Mouse (Mus musculus) heart, postnatal 0 days (tissue): ENCODE data around the gene Agbl1. TPM values are rescaled to one million over a fixed set of nuclear protein-coding genes. Genes with fewer than 3 reads are reported as not detected.

Experiments used
- ATAC-seq: fragments of 200-750 bp; cut with Nextera tagmentation; 2 replicates; pipeline ENCODE4 v1.8.0; 2017; ENCODE audit warnings: low read depth, moderate number of reproducible peaks, moderate library complexity; ENCODE audit not compliant: insufficient read depth
- DNase-seq: peaks from one replicate; pipeline ENCODE4 v3.0.0-alpha.2; 2016; ENCODE audit warnings: low spot score
- H3K27ac ChIP-seq: fragments of 300-500 bp; sonication (generic); 2 replicates; pipeline ENCODE4 v1.5.1; 2014; ENCODE audit warnings: low read depth, mild to moderate bottlenecking
- H3K27me3 ChIP-seq: fragments of 300-500 bp; sonication (generic); 2 replicates; pipeline ENCODE4 v1.6.1; 2014; ENCODE audit warnings: low read length, mixed read lengths; ENCODE audit not compliant: control insufficient read depth, insufficient read depth
- H3K36me3 ChIP-seq: fragments of 300-500 bp; sonication (generic); replicated peaks from 2 replicates; pipeline ENCODE4 v1.6.1; 2014; ENCODE audit warnings: low read length, mixed read lengths; ENCODE audit not compliant: control insufficient read depth, insufficient read depth
- H3K4me1 ChIP-seq: fragments of 300-500 bp; sonication (generic); 2 replicates; pipeline ENCODE4 v1.6.1; 2014; ENCODE audit warnings: antibody characterized with exemption; ENCODE audit not compliant: control insufficient read depth, insufficient read depth
- H3K4me2 ChIP-seq: fragments of 300-500 bp; sonication (generic); 2 replicates; pipeline ENCODE4 v1.6.1; 2014; ENCODE audit warnings: low read depth, mild to moderate bottlenecking, low read length, moderate library complexity
- H3K4me3 ChIP-seq: fragments of 300-500 bp; sonication (generic); 2 replicates; pipeline ENCODE4 v1.5.1; 2014; ENCODE audit warnings: low read depth, low read length
- H3K9ac ChIP-seq: fragments of 300-500 bp; sonication (generic); replicated peaks from 2 replicates; pipeline ENCODE4 v1.6.1; 2014; ENCODE audit warnings: low read depth, low read length, mixed read lengths
- H3K9me3 ChIP-seq: fragments of 300-500 bp; sonication (generic); replicated peaks from 2 replicates; pipeline ENCODE4 v1.6.1; 2016; ENCODE audit warnings: low read length; ENCODE audit not compliant: control insufficient read depth
- CTCF ChIP-seq: IDR thresholded peaks from 2 replicates; pipeline ENCODE4 v1.5.1; 2016; ENCODE audit warnings: antibody characterized with exemption, control low read depth, low read depth
- EP300 ChIP-seq: IDR thresholded peaks from 2 replicates; pipeline ENCODE4 v1.6.1; 2016; ENCODE audit warnings: antibody characterized with exemption, low read depth
- WGBS: fragments of 180-500 bp; shearing (Covaris S2); extraction: QIAGEN DNeasy Blood & Tissue Kit; methylation state at CpG from one replicate; pipeline ENCODE4 v1.1.7; 2014; 5-methylcytosine and 5-hydroxymethylcytosine counted together
- polyA plus RNA-seq: library from polyadenylated mRNA; unstranded; fragments of >200 nt; fragmentation: Nextera tagmentation; extraction: Ambion mirVana; gene quantifications from 2 replicates; pipeline ENCODE4 v1.2.1, GENCODE M21; 2015
- total RNA-seq: library from RNA; depleted of rRNA; stranded (reverse); fragments of >200 nt; gene quantifications from 2 replicates; pipeline ENCODE4 v1.2.3, GENCODE M21; 2014; ENCODE audit warnings: low replicate concordance

Agbl1 gene
- total and polyA plus RNA-seq, 2 experiments from 2014 or later, result not detected

DNA sequence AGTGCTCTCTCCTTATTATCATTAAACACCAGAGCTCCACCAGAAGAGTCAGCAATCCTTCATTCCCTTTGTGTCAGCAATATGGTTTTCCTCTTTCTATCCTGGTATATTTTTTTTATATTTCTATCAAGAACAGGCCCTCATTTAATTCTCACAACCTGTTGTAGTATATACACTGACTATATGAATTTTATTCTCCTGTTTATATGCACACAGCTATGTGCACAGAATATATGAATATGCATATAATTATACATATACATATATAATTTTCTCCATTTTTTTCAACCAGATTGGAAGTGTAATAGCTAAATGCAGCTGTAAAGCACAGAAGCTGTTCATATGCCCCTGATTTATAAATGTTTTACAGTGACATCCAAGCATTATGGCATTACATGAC is 846.3 kb downstream of the Agbl1 start:
- TF ChIP-seq EP300 (no peak), CTCF (no peak)
- Histone ChIP-seq H3K27ac (no peak overlapping the region), H3K9ac (no peak overlapping the region), H3K36me3 (no peaks in the 10 kb centered on the region), H3K9me3 (no peaks in the 10 kb centered on the region), H3K4me3 (no peak overlapping the region), H3K4me2 (no peak overlapping the region), H3K27me3 (no peaks in the 10 kb centered on the region), H3K4me1 (no peaks in the 10 kb centered on the region)
- no peak for DNase-seq
- ATAC-seq, result no peak

DNA sequence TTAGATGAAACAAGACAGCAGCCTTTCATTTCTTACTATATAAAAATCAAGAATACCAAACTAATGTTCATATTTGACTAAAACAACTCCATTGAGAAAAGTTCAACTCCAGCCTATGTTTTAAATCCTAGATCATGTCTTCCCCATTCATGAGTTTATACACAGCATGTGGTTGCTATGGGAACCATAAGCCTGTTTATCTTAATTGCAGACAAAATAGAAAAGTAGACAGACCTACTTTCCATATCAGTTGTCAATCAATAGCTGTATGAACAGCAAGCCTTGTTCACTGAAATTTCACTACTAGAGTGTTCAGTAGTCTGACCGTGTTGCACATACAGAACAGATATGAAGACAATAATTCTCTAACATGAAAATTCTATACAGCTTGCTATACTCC is 857.6 kb downstream of the Agbl1 start:
- no peak overlapping the region for H3K27ac ChIP-seq
- DNase-seq (no peak), ATAC-seq (no peak)
- 73% methylated on average over 1 of the region's 1 CpGs for WGBS
- H3K27me3 ChIP-seq, result no peaks in the 10 kb centered on the region
- H3K4me1 ChIP-seq, result no peaks in the 10 kb centered on the region
- H3K9ac ChIP-seq, result no peak overlapping the region
- H3K9me3 ChIP-seq, result no peaks in the 10 kb centered on the region
- no peak overlapping the region for H3K4me3 ChIP-seq
- H3K4me2 ChIP-seq, result no peak overlapping the region
- TF ChIP-seq CTCF (no peak), EP300 (no peak)
- H3K36me3 ChIP-seq, result no peaks in the 10 kb centered on the region

DNA sequence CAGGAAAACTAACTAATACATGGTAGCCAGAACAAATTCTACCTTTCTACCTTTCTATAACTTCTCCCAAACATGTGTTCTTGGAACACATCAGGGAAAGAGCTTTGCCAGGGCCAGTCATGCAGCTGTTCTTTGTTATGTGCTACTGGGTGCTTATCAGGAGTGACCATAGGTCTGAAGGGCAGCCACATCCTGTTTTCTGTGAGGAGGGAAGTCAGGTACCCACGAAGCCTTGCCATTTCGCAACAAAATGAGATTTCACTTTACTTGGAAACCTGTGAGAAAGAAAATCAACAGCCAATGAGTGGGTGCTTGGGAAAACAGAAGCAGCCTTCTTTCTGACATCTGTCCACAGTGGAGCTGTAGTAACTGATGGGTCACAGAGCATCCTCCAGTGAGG is 865.5 kb downstream of the Agbl1 start:
- 36% methylated on average over 2 of the region's 2 CpGs for WGBS
- no peaks in the 10 kb centered on the region for H3K27me3 ChIP-seq
- no peak overlapping the region for H3K27ac ChIP-seq
- no peaks in the 10 kb centered on the region for H3K9me3 ChIP-seq
- H3K4me2 ChIP-seq, result no peak overlapping the region
- no peak for TF ChIP-seq EP300
- TF ChIP-seq CTCF, result no peak
- no peak overlapping the region for H3K4me3 ChIP-seq
- no peak overlapping the region for H3K9ac ChIP-seq
- H3K4me1 ChIP-seq, result no peaks in the 10 kb centered on the region
- no peaks in the 10 kb centered on the region for H3K36me3 ChIP-seq
- ATAC-seq (no peak), DNase-seq (no peak)

DNA sequence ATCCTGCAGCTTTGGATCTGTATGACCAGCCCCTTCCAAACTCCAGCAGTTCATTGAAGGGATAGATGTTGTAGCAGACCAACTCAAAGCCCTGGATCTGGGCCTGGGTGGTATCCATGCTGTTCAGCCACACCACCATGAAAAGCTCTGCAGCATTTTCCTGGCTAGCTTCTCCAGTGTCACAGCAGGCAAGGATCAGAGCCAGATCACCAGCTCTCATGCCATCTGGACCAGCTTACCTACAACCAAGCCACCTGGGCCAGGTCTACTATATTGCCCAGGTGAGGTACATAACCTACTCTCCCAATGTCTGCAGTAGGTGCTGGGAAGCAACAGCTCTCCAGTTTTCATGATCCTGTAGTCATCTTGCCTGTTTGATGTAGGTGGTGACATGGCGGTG is 884.3 kb downstream of the Agbl1 start:
- no peak for DNase-seq
- H3K4me2 ChIP-seq, result no peak overlapping the region
- 89% methylated on average over 1 of the region's 1 CpGs for WGBS
- H3K4me3 ChIP-seq, result no peak overlapping the region
- TF ChIP-seq CTCF (no peak), EP300 (no peak)
- no peaks in the 10 kb centered on the region for H3K4me1 ChIP-seq
- H3K36me3 ChIP-seq, result no peaks in the 10 kb centered on the region
- H3K27ac ChIP-seq, result no peak overlapping the region
- no peak overlapping the region for H3K9ac ChIP-seq
- H3K27me3 ChIP-seq, result no peaks in the 10 kb centered on the region
- no peaks in the 10 kb centered on the region for H3K9me3 ChIP-seq
- ATAC-seq, result no peak

DNA sequence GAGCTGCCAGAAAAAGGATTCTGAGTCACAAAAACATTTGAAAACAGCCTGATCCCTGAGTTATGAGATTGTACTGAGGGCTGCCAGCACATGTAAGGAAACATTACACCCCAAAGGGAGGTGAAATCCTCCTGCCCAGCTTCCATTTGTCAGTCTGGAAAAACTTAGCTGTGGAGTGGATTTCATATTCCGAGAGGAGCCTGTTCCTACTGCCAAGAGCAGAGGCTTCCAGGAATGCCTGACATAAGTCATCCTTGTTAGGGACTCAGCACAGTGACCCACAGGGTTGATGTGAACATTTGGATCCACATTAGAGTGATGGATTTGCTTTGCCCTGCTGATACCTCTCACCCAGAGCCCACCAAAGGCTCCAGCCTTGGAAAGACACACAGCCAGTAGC is 899.4 kb downstream of the Agbl1 start:
- H3K9me3 ChIP-seq, result no peaks in the 10 kb centered on the region
- no peaks in the 10 kb centered on the region for H3K27me3 ChIP-seq
- no peak for ATAC-seq
- H3K9ac ChIP-seq, result no peak overlapping the region
- H3K4me1 ChIP-seq, result 0 out of 2 replicates have a peak, but pooled peaks cover 7% of the 10 kb centered on the region
- WGBS, result 38% methylated on average over 1 of the region's 1 CpGs
- no peak overlapping the region for H3K27ac ChIP-seq
- no peak overlapping the region for H3K4me3 ChIP-seq
- no peak overlapping the region for H3K4me2 ChIP-seq
- DNase-seq, result no peak
- H3K36me3 ChIP-seq, result no peaks in the 10 kb centered on the region
- TF ChIP-seq CTCF, result no peak
- TF ChIP-seq EP300, result no peak

DNA sequence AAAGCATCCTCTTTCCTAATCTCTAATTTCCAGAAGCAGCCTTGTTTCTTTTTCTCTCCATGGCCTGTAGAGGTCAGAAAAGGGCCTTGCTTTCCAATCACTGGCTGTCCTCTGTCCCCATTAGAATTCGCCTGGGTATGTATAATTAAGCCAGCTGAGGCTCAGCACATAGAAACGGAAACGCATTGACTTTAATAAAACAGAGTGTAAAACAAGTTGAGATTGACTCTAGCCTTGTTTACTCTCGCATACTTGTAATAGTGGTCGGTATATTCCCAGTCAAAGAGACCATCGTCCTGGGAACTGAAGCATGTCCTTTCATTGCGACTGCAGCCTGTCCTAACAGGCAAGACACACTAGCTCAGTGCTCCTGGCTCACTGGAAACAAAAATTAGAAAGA is 902.3 kb downstream of the Agbl1 start:
- no peak overlapping the region for H3K4me3 ChIP-seq

More for the DNA sequence above, 902.3 kb downstream of the Agbl1 start:
- Histone ChIP-seq H3K4me2 (no peak overlapping the region), H3K4me1 (0 out of 2 replicates have a peak, but pooled peaks cover 7% of the 10 kb centered on the region), H3K27ac (no peak overlapping the region), H3K36me3 (no peaks in the 10 kb centered on the region), H3K27me3 (no peaks in the 10 kb centered on the region), H3K9ac (no peak overlapping the region), H3K9me3 (no peaks in the 10 kb centered on the region)
- ATAC-seq, result no peak
- 40% methylated on average over 7 of the region's 7 CpGs for WGBS
- peak; percentile 42 for DNase-seq
- TF ChIP-seq EP300, result no peak
- TF ChIP-seq CTCF, result peak; percentile 53
